Mouse (Mus musculus): ENCODE measurements around the gene Galnt13. TPM values are rescaled to one million over a fixed set of nuclear protein-coding genes. Genes with fewer than 3 reads are reported as not detected.

Gene Galnt13
- 0.52 and 0.72 TPM in 2 replicates for polyA plus RNA-seq (2014; fragmentation: Nextera tagmentation; extraction: Ambion mirVana)

- Histone ChIP-seq H3K9ac (ENCODE audit: low read length) (no peak within 1 kb of the TSS), H3K4me3 (ENCODE audit: low read depth, low read length) (peak within 1 kb of the TSS; percentile 43)
- peak; percentile 87 for ATAC-seq (replicated peaks; ENCODE audit: low FRiP score, low TSS enrichment, low read depth)
These were observed at the start of gene Galnt13 for GRCm38 (mm10) chr2:54435937-54436735. TSS of gene Galnt13 (plus strand) at chr2:54436317.

DNA sequence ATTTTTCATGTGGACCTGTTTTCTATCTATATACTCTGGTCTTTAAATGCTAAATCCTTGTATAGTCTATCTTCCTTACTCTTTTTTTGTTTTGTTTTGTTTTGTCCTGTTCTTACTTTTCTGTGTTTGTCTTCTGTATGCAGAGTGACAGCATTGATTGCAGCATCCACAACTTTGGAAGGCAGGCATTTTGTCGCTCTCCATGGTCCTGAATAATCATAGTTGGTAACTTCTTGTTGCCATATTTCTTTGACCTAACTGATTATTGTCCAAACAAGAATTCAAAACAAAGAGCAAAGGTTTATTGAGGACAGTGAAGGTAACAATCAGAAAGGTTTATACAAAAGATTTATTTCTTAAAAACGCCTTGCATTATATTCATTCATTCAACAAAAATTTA, 5.1 kb upstream of the Galnt13 start:
- H3K27ac ChIP-seq (ENCODE audit: low read depth): no peak overlapping the region
- no peaks in the 10 kb centered on the region for H3K9me3 ChIP-seq (ENCODE audit: control insufficient read depth, low read length)
- H3K4me2 ChIP-seq (ENCODE audit: low read length): no peak overlapping the region
- H3K9ac ChIP-seq (ENCODE audit: low read length): no peak overlapping the region
- H3K4me1 ChIP-seq (replicated peaks; ENCODE audit: control insufficient read depth, insufficient read depth, low read length): no peaks in the 10 kb centered on the region
- H3K27me3 ChIP-seq (replicated peaks; ENCODE audit: control insufficient read depth, insufficient read depth, low read length): peaks cover 17% of the 10 kb centered on the region
- DNase-seq (ENCODE audit: low spot score) (no peak), ATAC-seq (replicated peaks; ENCODE audit: low FRiP score, low TSS enrichment, low read depth) (no peak)
- no peaks in the 10 kb centered on the region for H3K36me3 ChIP-seq (ENCODE audit: control insufficient read depth, insufficient read depth, low read length)
- H3K4me3 ChIP-seq (ENCODE audit: low read depth, low read length): no peak overlapping the region
- 45% methylated on average over 2 of the region's 2 CpGs for WGBS

More at GRCm38 (mm10) chr2:54435937-54436735, at the start of gene Galnt13:
- peak; percentile 73 for DNase-seq (ENCODE audit: low spot score)
- Histone ChIP-seq H3K4me2 (ENCODE audit: low read length) (peak within 1 kb of the TSS; percentile 79), H3K27me3 (replicated peaks; ENCODE audit: control insufficient read depth, insufficient read depth, low read length) (peaks cover 50% of the 10 kb centered on the region), H3K27ac (ENCODE audit: low read depth) (no peak within 1 kb of the TSS), H3K4me1 (replicated peaks; ENCODE audit: control insufficient read depth, insufficient read depth, low read length) (no peaks in the 10 kb centered on the region; the same call in 1 of the 2 replicates), H3K36me3 (ENCODE audit: control insufficient read depth, insufficient read depth, low read length) (no peaks in the 10 kb centered on the region), H3K9me3 (ENCODE audit: control insufficient read depth, low read length) (no peaks in the 10 kb centered on the region)
- WGBS: under 1% methylated on average over 76 of the region's 81 CpGs

DNA sequence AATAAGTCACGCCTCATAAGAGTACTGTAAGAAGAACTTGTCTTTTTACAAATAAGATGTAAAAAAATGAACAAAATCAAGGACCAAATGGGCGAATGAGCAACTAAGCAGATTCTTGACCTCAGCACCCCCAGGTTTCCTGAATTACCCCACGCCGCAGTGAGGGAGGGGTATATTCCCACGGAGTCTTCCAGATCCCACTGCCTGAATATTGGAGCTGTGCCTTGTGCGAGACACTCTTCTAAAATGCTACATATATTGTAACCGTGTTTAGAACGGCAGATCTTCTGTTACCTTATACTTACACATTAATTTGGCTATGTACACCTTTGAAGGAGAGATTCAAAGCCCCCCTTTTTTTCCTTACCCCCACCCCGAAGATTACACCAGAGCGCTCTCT, 737 bp upstream of the Galnt13 start:
- 46% methylated on average over 10 of the region's 10 CpGs for WGBS
- Histone ChIP-seq H3K36me3 (ENCODE audit: control insufficient read depth, insufficient read depth, low read length) (no peaks in the 10 kb centered on the region), H3K27me3 (replicated peaks; ENCODE audit: control insufficient read depth, insufficient read depth, low read length) (peaks cover 50% of the 10 kb centered on the region), H3K27ac (ENCODE audit: low read depth) (no peak overlapping the region), H3K9me3 (ENCODE audit: control insufficient read depth, low read length) (no peaks in the 10 kb centered on the region), H3K4me1 (replicated peaks; ENCODE audit: control insufficient read depth, insufficient read depth, low read length) (no peaks in the 10 kb centered on the region; the same call in 1 of the 2 replicates), H3K9ac (ENCODE audit: low read length) (no peak overlapping the region), H3K4me3 (ENCODE audit: low read depth, low read length) (peak overlapping the region; percentile 43), H3K4me2 (ENCODE audit: low read length) (peak overlapping the region; percentile 79)
- no peak for ATAC-seq (replicated peaks; ENCODE audit: low FRiP score, low TSS enrichment, low read depth)
- no peak for DNase-seq (ENCODE audit: low spot score)

- peak; percentile 51; the same call in 1 of the 2 replicates for ATAC-seq (replicated peaks; ENCODE audit: low FRiP score, low TSS enrichment, low read depth)
- H3K36me3 ChIP-seq (ENCODE audit: control insufficient read depth, insufficient read depth, low read length): no peaks in the 10 kb centered on the region
- no peak overlapping the region for H3K27ac ChIP-seq (ENCODE audit: low read depth)
- H3K9me3 ChIP-seq (ENCODE audit: control insufficient read depth, low read length): no peaks in the 10 kb centered on the region
- peaks cover 50% of the 10 kb centered on the region for H3K27me3 ChIP-seq (replicated peaks; ENCODE audit: control insufficient read depth, insufficient read depth, low read length)
- peak overlapping the region; percentile 43 for H3K4me3 ChIP-seq (ENCODE audit: low read depth, low read length)
- H3K9ac ChIP-seq (ENCODE audit: low read length): no peak overlapping the region
- DNase-seq (ENCODE audit: low spot score): no peak
- WGBS: 2% methylated on average over 29 of the region's 42 CpGs
- H3K4me1 ChIP-seq (replicated peaks; ENCODE audit: control insufficient read depth, insufficient read depth, low read length): no peaks in the 10 kb centered on the region; the same call in 1 of the 2 replicates
- peak overlapping the region; percentile 79 for H3K4me2 ChIP-seq (ENCODE audit: low read length)
These were observed 801 bp downstream of the Galnt13 start for GRCm38 (mm10) chr2:54436736-54437500.

DNA sequence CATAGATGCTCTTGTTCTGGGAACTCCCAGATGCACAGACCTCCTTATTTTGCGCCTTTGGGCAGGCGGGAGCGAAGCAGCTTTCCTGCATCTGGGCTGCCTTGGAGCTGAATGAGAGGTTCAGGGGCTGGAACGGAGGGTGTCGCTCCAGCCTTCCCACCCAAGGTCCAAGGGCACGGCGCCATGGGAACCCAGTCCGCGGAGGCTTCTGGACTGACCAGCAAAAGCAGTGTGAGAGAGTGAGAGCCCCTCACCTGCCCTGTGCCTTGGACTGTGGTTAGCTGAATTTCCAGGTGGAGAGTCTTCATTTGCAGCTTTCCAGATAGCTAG, 1.3 kb downstream of the Galnt13 start:
- H3K27me3 ChIP-seq (replicated peaks; ENCODE audit: control insufficient read depth, insufficient read depth, low read length): peaks cover 50% of the 10 kb centered on the region
- H3K4me1 ChIP-seq (replicated peaks; ENCODE audit: control insufficient read depth, insufficient read depth, low read length): no peaks in the 10 kb centered on the region; the same call in 1 of the 2 replicates
- no peak for DNase-seq (ENCODE audit: low spot score)
- no peak overlapping the region for H3K9ac ChIP-seq (ENCODE audit: low read length)
- peak overlapping the region; percentile 79 for H3K4me2 ChIP-seq (ENCODE audit: low read length)
- peak overlapping the region; percentile 43; the same call in 1 of the 2 replicates for H3K4me3 ChIP-seq (ENCODE audit: low read depth, low read length)
- WGBS: 12% methylated on average over 9 of the region's 9 CpGs
- H3K36me3 ChIP-seq (ENCODE audit: control insufficient read depth, insufficient read depth, low read length): no peaks in the 10 kb centered on the region
- H3K27ac ChIP-seq (ENCODE audit: low read depth): no peak overlapping the region
- ATAC-seq (replicated peaks; ENCODE audit: low FRiP score, low TSS enrichment, low read depth): no peak
- H3K9me3 ChIP-seq (ENCODE audit: control insufficient read depth, low read length): no peaks in the 10 kb centered on the region

- no peak overlapping the region for H3K27ac ChIP-seq (ENCODE audit: low read depth)
- no peak for ATAC-seq (replicated peaks; ENCODE audit: low FRiP score, low TSS enrichment, low read depth)
- H3K9me3 ChIP-seq (ENCODE audit: control insufficient read depth, low read length): no peaks in the 10 kb centered on the region
- H3K4me2 ChIP-seq (ENCODE audit: low read length): no peak overlapping the region
- H3K36me3 ChIP-seq (ENCODE audit: control insufficient read depth, insufficient read depth, low read length): no peaks in the 10 kb centered on the region
- no peak for DNase-seq (ENCODE audit: low spot score)
- peaks cover 14% of the 10 kb centered on the region for H3K27me3 ChIP-seq (replicated peaks; ENCODE audit: control insufficient read depth, insufficient read depth, low read length)
- no peaks in the 10 kb centered on the region for H3K4me1 ChIP-seq (replicated peaks; ENCODE audit: control insufficient read depth, insufficient read depth, low read length)
- H3K9ac ChIP-seq (ENCODE audit: low read length): no peak overlapping the region
- 72% methylated on average over 9 of the region's 9 CpGs for WGBS
- H3K4me3 ChIP-seq (ENCODE audit: low read depth, low read length): no peak overlapping the region
These were observed 6.8 kb downstream of the Galnt13 start for GRCm38 (mm10) chr2:54442734-54443500.

DNA sequence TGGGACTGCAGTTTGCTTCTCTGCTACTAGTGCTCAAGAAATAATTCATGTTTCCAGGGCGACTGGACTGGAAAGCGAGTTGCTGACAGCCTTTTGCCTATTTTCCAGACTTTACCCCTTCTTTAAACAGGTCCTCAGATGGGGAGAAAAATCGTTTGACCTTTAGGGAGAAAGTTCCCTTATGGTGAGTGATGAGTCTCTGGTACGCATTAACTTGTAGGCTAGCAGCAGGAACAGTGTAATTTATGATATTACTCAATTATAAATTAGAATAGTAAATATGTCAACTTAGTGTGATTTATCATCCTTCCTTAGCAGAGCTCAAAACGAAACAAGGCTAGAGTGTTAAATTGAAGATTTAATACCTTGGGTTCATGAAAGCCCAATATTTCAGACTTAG, 47.3 kb downstream of the Galnt13 start:
- whole genome bisulfite sequencing: 19% methylated on average over 5 of the region's 5 CpGs
- no peak overlapping the region for H3K4me3 ChIP-seq (ENCODE audit: low read depth, low read length)
- ATAC-seq (replicated peaks; ENCODE audit: low FRiP score, low TSS enrichment, low read depth): no peak

GRCm38 (mm10) chr2:54522989-54523388, 86.9 kb downstream of the Galnt13 start:
- H3K36me3 ChIP-seq (ENCODE audit: control insufficient read depth, insufficient read depth, low read length): no peaks in the 10 kb centered on the region
- no peak for DNase-seq (ENCODE audit: low spot score)
- H3K9me3 ChIP-seq (ENCODE audit: control insufficient read depth, low read length): no peaks in the 10 kb centered on the region
- H3K27me3 ChIP-seq (replicated peaks; ENCODE audit: control insufficient read depth, insufficient read depth, low read length): no peaks in the 10 kb centered on the region
- H3K4me3 ChIP-seq (ENCODE audit: low read depth, low read length): no peak overlapping the region
- 64% methylated on average over 3 of the region's 3 CpGs for WGBS
- ATAC-seq (replicated peaks; ENCODE audit: low FRiP score, low TSS enrichment, low read depth): no peak
- H3K4me1 ChIP-seq (replicated peaks; ENCODE audit: control insufficient read depth, insufficient read depth, low read length): no peaks in the 10 kb centered on the region
- H3K4me2 ChIP-seq (ENCODE audit: low read length): no peak overlapping the region
- no peak overlapping the region for H3K27ac ChIP-seq (ENCODE audit: low read depth)
- no peak overlapping the region for H3K9ac ChIP-seq (ENCODE audit: low read length)

More for the DNA sequence above, 47.3 kb downstream of the Galnt13 start:
- no peak for DNase-seq (ENCODE audit: low spot score)
- H3K9me3 ChIP-seq (ENCODE audit: control insufficient read depth, low read length): no peaks in the 10 kb centered on the region
- no peak overlapping the region for H3K27ac ChIP-seq (ENCODE audit: low read depth)
- H3K36me3 ChIP-seq (ENCODE audit: control insufficient read depth, insufficient read depth, low read length): no peaks in the 10 kb centered on the region
- H3K4me2 ChIP-seq (ENCODE audit: low read length): no peak overlapping the region
- H3K9ac ChIP-seq (ENCODE audit: low read length): no peak overlapping the region
- H3K27me3 ChIP-seq (replicated peaks; ENCODE audit: control insufficient read depth, insufficient read depth, low read length): no peaks in the 10 kb centered on the region
- H3K4me1 ChIP-seq (replicated peaks; ENCODE audit: control insufficient read depth, insufficient read depth, low read length): no peaks in the 10 kb centered on the region

All from intestine, embryonic 14.5 days (tissue).